Mouse (Mus musculus) cerebellum, adult (tissue): ENCODE measurements around the gene Knl1.

Experiments
- ATAC-seq: cut with Nextera tagmentation; 2 replicates; pipeline ENCODE4 v1.9.2; 2017; ENCODE audit warnings: mild to moderate bottlenecking, moderate library complexity, mixed read lengths; ENCODE audit not compliant: insufficient number of reproducible peaks, low FRiP score, low TSS enrichment

Gene Knl1

DNA sequence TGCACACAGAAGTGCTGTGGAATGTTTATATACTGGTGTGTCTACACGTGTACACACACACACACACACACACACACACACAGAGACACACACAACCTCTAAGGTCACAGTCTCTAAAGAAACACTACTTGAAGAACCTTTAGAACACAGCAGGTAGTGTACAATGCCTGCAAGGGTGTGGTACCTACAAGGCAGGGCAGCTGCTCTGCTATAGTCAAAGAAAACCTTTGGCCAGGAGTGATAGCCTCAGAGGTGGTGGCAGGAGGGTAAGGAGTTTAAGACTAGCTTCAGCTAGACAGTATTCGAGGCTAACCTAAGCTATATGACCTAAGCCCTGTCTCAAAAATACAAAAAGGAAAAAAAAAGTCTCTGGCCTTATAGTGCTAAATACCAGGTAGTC lies 107.8 kb downstream of the Knl1 start:
- ATAC-seq = no peak
